Mouse (Mus musculus) c-Kit-negative CD71-positive TER-119-positive erythroid progenitor cells, embryonic 14.5 days (primary cell): ENCODE results near the gene Mfsd12.

ENCODE experiments used
- DNase-seq: peaks from one replicate; pipeline ENCODE4 v3.0.0-alpha.2; 2013; ENCODE audit warnings: low read depth, low spot score

Mfsd12 gene

DNA sequence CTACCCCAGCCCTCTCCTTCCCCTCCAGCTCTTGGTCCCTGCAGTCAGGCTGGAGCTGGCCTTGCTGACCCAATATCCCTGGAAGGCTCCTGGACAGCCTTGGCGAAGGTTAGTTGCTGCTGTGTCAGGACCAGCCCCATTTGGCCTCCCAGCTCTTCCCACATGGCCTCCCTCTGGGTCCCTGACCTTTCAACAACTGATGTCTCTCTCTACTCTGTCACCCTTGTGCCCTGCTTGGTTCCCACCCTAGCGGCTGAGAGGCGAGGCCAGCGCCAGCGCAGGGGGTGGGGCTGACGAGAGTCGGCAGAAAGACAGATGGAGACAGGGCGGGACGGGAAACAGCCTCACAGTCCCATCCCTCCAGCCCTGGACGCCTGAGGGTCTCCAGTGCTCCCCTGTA, 28.9 kb upstream of the Mfsd12 start, which contains the start of gene Tbxa2r:
Tbxa2r (plus strand) TSS at position 346 of the 400 bp plus-strand sequence.
- DNase-seq, result no peak

DNA sequence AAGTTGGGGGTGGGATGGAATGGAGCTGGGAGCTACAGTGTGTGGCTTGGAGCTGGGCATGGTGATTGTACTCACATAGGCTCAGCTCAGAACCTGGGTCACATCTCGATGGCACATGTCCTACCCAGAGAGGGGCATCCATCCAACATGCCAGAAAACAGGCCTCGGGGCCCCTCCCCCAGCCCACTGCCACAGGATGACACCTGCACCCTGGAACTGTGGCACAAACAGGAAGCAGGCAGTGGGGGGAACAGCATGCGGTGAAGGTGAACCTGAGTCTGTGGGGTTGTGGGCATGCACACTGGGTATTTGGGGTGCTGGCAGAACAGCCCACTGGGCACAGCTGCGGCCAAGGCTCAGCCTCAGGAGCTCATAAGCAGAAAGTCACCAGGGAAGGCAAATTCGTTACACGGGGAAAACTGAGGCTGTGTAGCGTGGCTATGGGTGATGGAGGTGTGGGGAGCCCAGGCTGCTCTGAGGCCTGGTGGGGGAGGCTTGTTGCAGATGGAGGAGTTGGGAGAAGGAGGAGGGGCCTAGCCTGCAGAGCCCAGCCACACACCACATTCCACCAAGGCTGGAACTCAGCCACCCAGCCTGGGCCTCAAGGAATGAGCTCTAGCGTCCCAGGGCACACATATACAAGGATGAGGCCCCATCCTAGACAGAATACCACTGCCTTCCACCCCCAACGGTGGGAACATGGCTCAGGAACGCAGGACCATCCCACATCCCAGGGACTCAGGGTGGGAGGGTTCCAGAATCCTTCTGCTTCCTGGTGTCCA, 27.9 kb upstream of the Mfsd12 start:
- DNase-seq, result no peak

DNA sequence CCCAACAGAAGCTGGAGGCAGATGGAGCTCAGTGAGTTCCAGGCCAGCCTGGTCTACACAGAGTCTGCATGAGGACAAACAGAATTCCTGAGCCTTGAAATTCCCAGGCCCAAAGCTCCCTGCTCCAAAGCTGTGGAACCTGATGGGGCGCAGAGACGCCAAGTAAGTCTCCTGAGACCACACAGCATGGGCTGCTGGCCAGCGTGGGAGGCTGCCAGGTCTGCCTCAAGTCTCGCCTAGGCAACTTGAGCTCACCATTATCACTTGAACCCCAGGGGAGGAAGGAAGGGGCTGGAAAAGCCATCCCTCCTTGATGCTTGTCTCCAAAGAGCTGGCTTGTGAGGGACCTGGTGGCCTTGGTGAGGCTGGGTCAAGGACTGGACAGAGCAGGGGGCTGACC, 27.3 kb upstream of the Mfsd12 start:
- DNase-seq, result no peak

DNA sequence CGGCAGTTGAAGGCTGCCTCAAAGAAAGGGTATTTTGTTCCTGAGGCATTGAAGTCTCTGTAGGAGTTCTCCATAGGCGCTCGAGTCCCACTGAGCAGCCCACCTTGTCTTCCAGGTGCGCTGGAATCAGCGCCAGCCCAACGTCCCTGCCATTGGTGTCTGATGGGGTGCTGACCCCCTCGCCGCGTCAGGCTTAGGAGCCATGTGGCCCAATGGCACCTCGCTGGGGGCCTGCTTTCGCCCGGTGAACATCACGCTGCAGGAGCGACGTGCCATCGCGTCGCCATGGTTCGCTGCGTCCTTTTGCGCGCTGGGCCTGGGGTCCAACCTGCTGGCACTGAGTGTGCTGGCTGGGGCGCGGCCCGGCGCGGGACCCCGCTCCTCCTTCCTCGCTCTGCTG, 25.0 kb upstream of the Mfsd12 start:
- DNase-seq, result no peak

DNA sequence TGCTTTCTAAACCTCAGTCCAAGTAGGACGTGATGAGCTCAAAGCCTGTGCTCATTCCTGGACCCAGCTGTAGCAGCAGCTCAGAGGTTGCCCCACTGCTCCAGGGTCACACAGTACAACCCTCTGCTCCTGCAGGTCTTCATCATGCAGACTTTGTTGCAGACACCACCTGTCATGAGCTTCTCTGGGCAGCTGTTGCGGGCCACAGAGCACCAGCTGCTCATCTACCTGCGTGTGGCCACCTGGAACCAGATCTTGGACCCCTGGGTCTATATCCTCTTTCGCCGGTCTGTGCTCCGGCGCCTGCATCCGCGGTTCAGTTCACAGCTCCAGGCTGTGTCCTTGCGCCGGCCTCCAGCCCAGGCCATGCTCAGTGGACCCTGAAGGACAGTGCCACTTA, 23.0 kb upstream of the Mfsd12 start:
- DNase-seq, result no peak

DNA sequence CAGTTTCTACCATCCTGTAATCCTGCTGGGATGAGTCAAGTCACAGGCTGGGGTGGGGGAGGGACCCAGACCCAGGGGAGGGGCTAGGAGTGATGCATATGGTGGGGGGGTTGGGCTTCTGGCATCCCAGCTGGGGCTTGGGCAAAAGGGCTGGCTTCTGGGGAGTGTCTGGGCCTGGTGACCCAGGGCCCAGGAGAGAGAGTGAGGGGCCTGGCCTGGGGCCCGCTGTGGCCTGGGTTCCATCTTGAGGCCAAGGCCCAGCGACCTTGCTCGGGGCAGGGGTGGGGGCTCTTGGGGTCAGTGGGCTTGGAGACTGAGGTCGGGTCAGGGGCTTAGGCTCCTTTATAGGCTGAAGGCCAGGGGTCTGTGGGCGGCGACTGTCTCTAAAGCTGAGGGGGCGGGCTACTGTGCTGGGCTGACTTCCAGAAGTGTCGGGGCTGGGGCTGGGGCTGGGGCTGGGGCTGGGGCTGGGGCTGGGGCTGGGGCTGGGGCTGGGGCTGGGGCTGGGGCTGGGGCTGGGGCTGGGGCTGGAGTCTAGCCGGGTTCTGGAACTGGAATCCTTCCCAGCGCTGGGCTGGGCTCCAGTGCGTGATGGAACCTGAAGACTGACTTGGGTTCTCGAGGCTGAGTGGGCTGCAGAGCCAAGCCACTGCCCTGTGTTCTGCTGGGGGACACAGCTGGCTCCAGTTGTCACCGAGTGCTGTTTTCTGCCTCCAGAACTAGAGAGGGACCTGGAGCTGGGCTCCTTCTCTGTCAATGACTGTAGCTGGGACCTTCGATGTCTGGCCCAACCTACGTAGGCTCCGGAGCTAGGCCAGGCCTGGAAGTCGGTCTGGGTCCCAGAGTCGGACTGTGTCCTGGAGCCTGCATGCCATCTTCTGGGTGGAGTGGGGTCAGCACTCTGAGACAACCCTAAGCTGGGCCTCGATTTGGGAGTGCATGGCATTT, 21.6 kb upstream of the Mfsd12 start:
- DNase-seq, result no peak

DNA sequence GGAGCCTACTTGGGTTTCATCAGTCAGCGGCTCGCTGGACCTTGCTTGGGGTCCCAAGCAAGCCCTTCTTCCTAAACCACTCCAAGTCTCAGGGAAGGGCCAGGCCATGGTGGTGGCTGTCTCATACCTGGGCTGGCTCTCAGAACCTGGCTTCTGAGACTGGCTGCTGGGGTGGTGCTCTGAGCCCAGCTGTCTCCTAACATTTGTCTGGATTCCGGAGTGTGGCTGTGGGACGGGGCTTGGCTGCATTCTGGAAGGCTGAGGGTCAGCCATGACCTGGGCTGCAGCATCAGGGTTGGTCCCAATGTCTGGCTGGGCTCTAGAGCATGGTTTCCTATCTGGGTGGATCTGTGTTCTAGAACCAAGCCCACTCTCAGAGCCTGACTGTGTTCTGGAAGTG, 20.7 kb upstream of the Mfsd12 start:
- DNase-seq, result no peak

DNA sequence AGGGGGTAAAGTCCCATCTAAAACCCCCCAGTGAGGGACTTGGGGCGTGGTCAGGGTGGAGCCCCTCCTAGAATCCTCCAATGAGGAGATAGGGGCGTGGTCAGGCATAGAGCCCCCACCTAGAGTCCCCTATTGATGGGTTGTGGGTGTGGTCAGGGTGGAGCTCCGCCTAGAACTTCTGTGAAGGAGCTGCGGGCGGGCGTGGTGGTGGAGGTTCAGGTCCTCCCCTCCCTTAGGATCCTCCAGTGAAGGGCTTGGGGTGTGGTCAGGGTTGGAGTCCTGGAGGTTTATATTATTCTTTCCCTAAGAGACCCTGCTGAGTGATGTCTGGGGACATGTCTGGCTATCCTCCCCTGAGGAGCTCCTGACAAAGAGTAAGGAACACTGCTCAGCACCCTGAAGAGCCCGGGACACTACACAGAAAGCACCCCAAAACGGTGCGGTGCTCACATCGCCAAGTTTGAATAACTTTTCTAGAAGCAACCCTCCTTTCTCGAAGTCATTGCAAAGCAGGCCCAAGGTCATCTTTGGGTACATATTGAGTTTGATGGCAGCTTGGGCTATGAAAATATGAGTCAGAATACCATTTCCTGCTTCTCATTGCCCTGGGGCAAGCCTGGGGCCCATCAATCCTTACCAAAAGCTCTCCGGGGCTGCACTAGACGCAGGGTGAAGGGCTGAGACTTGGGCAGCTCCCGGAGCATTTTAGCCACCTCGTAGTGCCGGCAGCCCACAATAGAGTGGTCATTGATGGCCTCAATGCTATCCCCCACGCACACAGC, 16.5 kb upstream of the Mfsd12 start:
- no peak for DNase-seq

DNA sequence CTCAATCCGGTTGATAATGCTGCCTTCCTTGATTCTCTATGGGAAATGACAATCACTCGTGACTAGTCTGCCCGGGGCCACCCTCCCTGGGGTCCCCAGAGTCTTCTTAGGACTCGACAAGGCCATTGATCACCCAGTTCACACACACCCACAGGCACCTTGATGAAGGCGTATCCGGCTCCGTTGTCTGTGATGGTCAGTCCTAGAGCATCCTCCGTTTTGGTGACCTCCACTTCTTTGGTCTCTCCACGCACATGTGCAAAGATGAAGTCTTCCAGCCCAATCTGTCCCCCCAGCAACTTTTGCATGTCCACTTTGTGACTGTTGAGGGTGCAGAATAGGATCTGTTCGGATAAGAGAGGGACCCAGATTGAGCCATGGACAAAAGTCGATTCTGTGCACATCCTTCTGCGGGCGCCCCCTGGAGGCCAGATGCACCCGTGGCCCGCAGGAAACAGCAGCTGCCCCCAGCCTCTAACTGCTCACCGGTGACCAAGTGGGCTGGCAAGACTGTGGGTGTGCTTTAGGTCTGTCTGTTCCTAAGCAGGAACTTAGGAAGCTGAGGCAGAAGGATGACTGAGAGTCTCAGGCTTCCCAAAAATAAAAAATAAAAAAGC, 15.8 kb upstream of the Mfsd12 start:
- DNase-seq, result no peak

DNA sequence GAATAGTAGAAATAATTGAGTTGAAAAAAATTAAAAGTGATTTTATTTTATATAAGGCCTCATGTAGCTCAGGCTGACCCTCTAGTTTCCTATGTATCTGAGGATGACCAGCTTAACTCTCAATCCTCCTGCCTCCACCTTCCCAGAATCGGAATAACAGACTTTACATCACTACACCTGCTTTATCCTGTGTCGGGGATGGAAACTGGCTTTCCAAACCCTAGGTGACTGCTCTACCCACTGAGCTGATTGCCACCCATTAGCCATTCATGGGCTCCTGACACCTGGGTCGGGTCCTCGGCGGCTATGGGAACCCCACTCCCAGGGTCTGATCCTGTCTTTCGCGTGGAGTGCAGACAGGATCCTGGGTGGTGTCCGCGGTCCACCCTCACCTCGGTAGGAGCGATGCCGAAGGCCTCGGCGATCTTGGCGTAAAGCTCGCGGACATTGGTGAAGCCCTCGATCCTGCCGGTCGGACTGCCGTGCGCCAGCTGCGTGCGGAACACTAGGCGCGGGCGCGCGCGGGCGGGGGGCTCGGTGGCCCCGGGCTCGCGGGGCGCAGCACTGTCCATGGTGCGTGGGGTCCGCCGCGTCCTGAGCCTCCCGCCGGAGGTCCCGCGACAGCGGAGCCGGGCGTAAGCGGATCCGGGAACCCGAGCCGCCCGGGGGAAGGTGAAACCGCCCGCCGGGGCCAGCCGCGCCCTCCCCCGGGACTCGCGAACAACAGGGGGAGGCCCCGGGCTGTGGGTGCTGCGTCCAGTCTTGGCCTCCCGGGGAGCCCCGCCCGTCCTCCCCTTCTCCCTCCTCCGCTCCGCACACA, 14.4 kb upstream of the Mfsd12 start, which contains the start of gene Gipc3:
Gipc3 (minus strand) TSS at position 581 of the 820 bp plus-strand sequence.
- no peak for DNase-seq

DNA sequence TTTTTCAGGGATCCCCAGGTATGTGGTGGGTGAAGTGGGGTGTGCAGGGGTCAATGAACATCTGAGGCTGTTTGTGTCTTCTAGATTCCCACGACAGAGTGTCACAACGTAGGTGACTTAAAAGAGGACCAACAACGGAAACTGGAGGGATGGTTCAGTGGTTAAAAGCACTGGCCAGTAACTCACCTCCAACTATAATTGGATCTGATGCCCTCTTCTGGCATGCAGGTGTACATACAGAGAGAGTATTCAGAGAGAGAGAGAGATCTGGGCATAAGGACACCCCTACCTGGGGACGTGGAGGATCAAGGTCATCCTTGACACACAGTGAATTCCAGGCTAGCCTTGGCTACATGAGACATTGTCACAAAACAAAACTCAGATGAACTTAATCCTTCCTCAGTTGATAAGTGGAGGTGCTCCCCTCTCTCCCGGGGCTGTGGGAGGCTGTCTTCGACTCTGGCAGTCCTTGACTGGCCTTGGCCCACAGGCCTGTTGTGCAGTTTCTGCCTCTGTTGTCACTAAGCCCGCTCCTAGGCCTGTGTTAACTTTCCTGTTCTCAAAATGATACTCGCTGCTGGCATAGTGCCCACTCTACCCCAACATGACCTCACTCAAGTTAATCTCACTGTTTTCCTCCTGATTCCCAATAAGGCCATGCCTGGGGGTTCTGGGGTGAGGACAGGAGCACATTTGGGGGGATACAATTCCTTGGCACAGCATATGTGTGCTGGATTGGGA, 12.7 kb upstream of the Mfsd12 start:
- no peak for DNase-seq

DNA sequence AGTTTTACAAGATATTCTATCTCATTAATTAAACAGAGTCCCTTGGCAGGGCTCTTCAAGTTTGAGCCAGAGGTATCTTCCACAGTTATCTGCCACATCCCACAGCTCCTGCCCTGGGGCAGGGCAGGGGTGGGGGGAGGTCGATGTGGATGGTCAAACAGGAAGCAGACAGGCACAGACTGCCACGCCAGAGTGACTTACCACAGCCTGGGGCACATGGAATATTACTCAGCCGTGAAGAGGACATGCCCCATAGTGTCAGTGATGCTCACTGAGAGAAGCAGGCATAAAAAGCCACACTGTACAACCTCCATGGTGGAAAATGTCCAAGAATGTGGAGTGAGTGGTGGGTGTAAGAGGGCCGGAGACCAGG, 12.1 kb upstream of the Mfsd12 start:
- no peak for DNase-seq

DNA sequence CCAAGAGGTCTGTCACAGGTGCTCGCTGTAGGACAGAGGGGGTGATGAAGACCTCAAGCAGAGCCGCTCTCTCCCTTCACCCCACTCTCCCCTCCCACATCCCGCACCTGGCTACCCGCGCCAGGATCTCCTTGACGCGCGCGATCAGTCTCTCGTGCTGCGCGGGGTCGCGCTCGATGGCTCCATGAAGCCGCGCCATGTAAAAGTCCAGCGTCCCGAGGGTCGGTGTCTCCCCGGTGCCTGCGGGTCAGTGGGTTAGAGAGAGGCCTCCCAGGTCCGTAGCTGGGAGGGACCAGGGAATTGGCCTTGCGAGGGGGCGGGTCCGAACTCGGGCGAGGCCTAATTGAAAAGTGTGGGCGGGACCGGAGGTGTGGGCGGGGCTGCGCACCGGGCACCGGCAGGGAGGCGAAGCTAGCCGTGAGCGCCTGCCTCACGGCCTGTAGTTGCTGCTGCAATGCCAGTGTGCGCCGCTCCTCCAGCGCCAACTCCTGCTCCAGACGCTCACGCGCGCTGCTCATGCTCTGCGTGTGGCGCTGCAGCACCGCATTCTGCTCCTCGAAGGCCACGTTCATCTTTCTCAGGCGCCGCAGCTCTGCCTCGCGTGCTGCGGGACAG, 10.7 kb upstream of the Mfsd12 start:
- DNase-seq, result peak; percentile 63

DNA sequence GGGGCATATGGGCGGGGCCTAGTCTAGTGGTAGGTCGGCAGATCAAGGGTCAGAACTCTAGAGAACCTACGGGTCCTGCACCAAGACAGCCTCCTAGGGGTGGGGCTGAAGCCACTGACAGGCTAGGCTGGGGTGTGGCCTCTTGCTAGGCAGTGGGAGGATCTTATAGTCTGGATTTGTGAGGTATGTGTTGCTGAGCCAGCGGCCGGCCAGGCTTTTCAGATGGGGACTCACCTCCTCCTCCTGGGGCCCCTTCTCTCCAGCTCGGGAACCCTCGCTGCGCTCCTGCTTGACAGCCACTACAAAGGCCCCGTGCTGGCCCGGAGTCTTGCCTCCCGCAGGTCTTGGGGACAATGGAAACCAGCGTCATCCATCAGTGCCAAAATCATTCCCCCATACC, 8.1 kb upstream of the Mfsd12 start:
- DNase-seq, result peak; percentile 66

DNA sequence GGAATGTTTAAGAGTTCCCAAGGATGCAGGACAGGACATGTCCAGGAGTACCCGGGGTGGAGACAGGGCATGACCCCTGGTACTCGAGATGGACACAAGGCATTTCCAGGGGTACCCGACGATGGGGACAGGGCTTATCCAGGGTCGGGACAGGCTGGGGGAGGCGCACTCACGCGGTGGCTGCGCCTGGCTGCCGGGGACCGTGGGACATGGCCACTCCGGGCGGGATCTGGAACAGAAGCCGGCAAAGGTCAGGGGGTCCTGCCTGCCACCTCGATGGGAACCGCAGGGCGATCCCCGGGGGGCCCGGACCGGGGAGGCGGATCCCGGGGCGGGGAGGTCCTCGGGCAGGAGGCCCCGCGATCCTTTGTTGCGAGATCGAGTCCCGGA, 7.3 kb upstream of the Mfsd12 start:
- DNase-seq, result no peak

DNA sequence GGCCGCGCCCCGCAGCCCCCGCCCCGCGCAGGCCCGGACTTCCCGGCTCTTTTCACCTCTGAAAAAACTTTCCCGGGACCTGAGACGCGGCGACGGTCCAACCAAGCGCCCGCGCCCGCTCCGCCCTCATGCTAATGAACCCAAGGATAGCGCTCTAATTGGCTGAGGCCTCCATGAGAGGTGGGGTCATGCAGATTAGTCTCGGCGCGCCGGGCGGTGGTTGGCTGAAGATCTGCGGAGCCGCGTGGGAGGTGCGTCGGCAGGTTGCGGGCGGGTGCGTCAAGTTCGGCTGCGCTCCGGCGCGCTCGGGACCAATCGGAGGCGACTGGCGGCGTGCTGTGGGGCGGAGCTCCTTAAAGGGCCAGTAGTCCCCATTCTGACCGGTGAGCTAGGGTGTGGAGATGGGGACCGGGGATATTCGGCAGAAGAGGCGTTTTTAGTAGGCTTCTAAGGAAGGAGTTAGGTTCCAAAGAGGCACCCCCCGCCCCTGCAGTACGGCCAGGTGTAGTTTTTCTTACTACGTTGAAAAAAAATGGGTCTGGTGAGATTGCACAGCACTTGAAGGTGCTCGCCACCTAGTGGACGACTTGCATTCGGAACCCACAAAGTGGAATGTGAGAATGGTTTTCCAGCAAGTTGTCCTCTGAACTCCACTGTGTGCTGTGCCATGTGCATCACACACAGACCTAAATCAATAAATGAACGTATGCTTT, 6.8 kb upstream of the Mfsd12 start, which contains the start of gene Hmg20b:
Hmg20b (minus strand) TSS at position 130 of the 713 bp plus-strand sequence.
- peak; percentile 98 for DNase-seq

DNA sequence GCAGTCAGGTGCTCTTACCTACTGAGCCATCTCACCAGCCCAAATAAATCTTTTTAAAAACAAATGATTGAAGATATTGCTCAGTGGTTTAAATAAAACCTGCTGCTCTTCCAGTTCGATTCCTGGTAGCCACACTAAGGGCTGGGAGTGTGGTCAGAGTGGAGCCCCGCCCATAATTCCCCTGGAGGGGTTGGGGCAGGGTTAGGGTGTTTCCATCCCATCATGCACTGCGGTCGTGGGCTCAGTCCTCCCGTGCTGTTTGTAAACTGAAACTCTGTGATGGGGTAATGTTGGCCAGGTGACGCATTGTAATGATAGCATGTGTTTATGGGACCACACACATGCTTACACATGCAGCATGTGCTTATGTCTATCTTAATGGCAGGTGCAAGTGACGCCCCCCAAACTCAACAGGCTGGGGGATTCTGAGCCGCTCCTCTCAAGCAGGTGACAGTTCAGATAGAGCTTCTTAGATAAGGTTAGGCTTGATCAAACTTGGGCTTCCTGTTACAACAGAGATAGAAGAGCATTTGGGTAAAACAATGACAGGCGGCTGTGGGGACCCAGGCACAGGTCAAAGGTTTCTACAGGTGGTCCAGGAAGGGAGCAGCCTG, 5.5 kb upstream of the Mfsd12 start:
- DNase-seq, result peak; percentile 77
